Mouse (Mus musculus): ENCODE results near the gene Ttc38. TPM values are rescaled to one million over a fixed set of nuclear protein-coding genes. Genes with fewer than 3 reads are reported as not detected.

Ttc38 gene
- polyA plus RNA-seq, 1 experiment from 2014 or later = 6.2 TPM

DNA sequence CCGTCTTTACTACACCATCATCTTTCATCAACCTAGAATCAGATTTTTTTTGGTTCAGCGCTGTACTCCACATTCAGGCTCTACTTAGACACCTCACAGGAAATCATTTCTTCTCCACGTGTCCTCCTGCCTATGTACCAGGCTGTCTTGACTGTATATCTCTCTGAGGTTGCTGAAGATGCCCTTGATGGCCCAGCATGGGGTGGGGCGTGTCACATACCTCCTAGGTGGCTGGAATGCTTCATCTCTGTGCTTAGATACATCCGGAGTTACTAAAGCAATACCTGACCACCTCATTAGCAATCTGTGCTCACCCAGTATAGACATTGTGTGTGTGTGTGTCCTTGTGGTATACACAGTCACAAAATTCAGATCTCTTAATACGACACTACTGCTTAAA is 36.6 kb upstream of the Ttc38 start:
- H3K9ac ChIP-seq (ENCODE audit: low read length) = no peak overlapping the region
- H3K27me3 ChIP-seq (ENCODE audit: control insufficient read depth, insufficient read depth, low read length) = no peaks in the 10 kb centered on the region
- H3K4me1 ChIP-seq (ENCODE audit: control insufficient read depth, insufficient read depth, low read length) = peaks cover 7% of the 10 kb centered on the region
- no peaks in the 10 kb centered on the region for H3K9me3 ChIP-seq (replicated peaks; ENCODE audit: control insufficient read depth, low read length)
- no peak overlapping the region for H3K4me2 ChIP-seq (ENCODE audit: low read depth, low read length)
- ATAC-seq (replicated peaks; ENCODE audit: extremely low read depth, insufficient read depth, low FRiP score) = no peak
- peaks cover 26% of the 10 kb centered on the region for H3K36me3 ChIP-seq (ENCODE audit: control insufficient read depth, insufficient read depth)
- H3K27ac ChIP-seq (ENCODE audit: low read length) = no peak overlapping the region
- WGBS = 71% methylated on average over 6 of the region's 6 CpGs
- no peak overlapping the region for H3K4me3 ChIP-seq (ENCODE audit: low read length)

- no peaks in the 10 kb centered on the region for H3K27me3 ChIP-seq (ENCODE audit: control insufficient read depth, insufficient read depth, low read length)
- peaks cover 20% of the 10 kb centered on the region for H3K36me3 ChIP-seq (ENCODE audit: control insufficient read depth, insufficient read depth)
- H3K9ac ChIP-seq (ENCODE audit: low read length) = no peak overlapping the region
- ATAC-seq (replicated peaks; ENCODE audit: extremely low read depth, insufficient read depth, low FRiP score) = peak; percentile 32; the same call in 1 of the 2 replicates
- H3K4me2 ChIP-seq (ENCODE audit: low read depth, low read length) = no peak overlapping the region
- H3K4me3 ChIP-seq (ENCODE audit: low read length) = no peak overlapping the region
- 69% methylated on average over 8 of the region's 8 CpGs for WGBS
- H3K4me1 ChIP-seq (ENCODE audit: control insufficient read depth, insufficient read depth, low read length) = peaks cover 7% of the 10 kb centered on the region
- H3K9me3 ChIP-seq (replicated peaks; ENCODE audit: control insufficient read depth, low read length) = no peaks in the 10 kb centered on the region
- peak overlapping the region; percentile 34 for H3K27ac ChIP-seq (ENCODE audit: low read length)
Observed at GRCm38 (mm10) chr15:85798676-85799075, 33.4 kb upstream of the Ttc38 start.

DNA sequence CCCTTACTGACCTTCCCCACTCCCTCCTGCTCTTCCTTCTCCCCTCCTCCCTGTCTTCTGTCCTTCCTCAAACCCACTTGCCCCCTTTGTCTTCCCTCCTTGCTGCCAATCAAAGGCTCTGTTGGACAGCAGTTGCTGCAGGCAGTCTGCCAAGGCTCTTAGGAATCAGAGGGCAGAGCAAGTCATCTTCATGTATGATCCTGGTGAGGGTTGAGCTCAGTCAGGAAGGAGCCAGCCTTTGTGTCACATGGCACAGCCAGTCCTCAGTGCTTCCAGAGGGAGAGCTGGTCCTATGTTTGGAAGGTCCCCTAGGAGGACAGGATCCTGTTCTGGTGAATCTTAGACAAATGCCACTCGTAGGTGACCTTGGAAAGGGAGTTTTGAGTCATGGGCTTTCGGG is 29.2 kb upstream of the Ttc38 start:
- Histone ChIP-seq H3K27me3 (ENCODE audit: control insufficient read depth, insufficient read depth, low read length) (no peaks in the 10 kb centered on the region), H3K4me1 (ENCODE audit: control insufficient read depth, insufficient read depth, low read length) (peaks cover 7% of the 10 kb centered on the region), H3K9ac (ENCODE audit: low read length) (no peak overlapping the region), H3K27ac (ENCODE audit: low read length) (peak overlapping the region; percentile 69), H3K36me3 (ENCODE audit: control insufficient read depth, insufficient read depth) (peaks cover 11% of the 10 kb centered on the region; the same call in 1 of the 2 replicates), H3K4me3 (ENCODE audit: low read length) (no peak overlapping the region), H3K9me3 (replicated peaks; ENCODE audit: control insufficient read depth, low read length) (no peaks in the 10 kb centered on the region), H3K4me2 (ENCODE audit: low read depth, low read length) (no peak overlapping the region)
- ATAC-seq (replicated peaks; ENCODE audit: extremely low read depth, insufficient read depth, low FRiP score) = 0 out of 2 replicates have a peak, but pooled peaks have one; percentile 38
- WGBS = 75% methylated on average over 2 of the region's 2 CpGs

DNA sequence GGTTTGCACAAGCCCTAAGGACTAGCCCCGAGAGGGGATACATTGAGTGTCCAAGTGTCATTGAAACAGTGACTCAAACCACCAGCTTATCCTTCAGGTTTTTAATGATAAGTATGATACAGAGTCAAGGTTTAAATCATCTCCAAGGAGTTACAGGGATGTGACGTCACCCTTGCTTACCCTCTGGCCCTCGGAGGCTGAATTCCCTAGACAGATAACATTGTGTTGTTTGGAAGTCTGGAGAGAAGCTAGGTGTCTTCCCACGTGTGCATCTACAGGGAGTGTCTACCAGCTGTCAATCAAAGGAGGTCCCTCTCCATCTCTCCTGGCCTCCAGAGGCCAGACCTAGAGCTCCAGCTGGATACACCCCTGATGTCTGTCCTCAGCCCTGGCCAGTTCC is 25.2 kb upstream of the Ttc38 start:
- Histone ChIP-seq H3K9ac (ENCODE audit: low read length) (no peak overlapping the region), H3K27ac (ENCODE audit: low read length) (no peak overlapping the region), H3K36me3 (ENCODE audit: control insufficient read depth, insufficient read depth) (peaks cover 3% of the 10 kb centered on the region; the same call in 1 of the 2 replicates), H3K27me3 (ENCODE audit: control insufficient read depth, insufficient read depth, low read length) (no peaks in the 10 kb centered on the region), H3K4me1 (ENCODE audit: control insufficient read depth, insufficient read depth, low read length) (peaks cover 22% of the 10 kb centered on the region), H3K4me2 (ENCODE audit: low read depth, low read length) (no peak overlapping the region), H3K4me3 (ENCODE audit: low read length) (no peak overlapping the region), H3K9me3 (replicated peaks; ENCODE audit: control insufficient read depth, low read length) (no peaks in the 10 kb centered on the region)
- 61% methylated on average over 4 of the region's 4 CpGs for WGBS
- no peak for ATAC-seq (replicated peaks; ENCODE audit: extremely low read depth, insufficient read depth, low FRiP score)

DNA sequence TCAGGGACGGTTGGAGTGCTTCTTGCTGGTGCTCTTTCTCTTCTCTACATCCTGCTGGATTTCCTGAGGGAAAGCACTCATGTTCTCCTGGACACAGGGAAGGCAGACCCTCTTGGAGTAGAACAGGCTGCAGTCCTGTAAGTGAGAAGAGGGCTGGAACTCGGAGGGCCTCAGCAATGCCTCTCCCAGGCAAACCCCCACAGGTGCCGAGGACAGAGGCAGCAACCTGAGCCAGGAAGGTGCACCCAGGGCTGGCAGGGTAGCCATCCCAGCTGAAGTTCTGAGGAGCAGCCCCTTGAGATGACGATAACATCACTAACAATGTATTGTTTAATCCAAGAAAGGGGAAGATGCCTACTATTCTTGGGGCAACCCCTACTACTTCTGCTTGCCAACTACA is 24.7 kb upstream of the Ttc38 start:
- Histone ChIP-seq H3K4me3 (ENCODE audit: low read length) (no peak overlapping the region), H3K36me3 (ENCODE audit: control insufficient read depth, insufficient read depth) (peaks cover 3% of the 10 kb centered on the region; the same call in 1 of the 2 replicates), H3K27ac (ENCODE audit: low read length) (no peak overlapping the region), H3K4me1 (ENCODE audit: control insufficient read depth, insufficient read depth, low read length) (peaks cover 26% of the 10 kb centered on the region), H3K9ac (ENCODE audit: low read length) (no peak overlapping the region), H3K9me3 (replicated peaks; ENCODE audit: control insufficient read depth, low read length) (no peaks in the 10 kb centered on the region), H3K4me2 (ENCODE audit: low read depth, low read length) (no peak overlapping the region), H3K27me3 (ENCODE audit: control insufficient read depth, insufficient read depth, low read length) (no peaks in the 10 kb centered on the region)
- no peak for ATAC-seq (replicated peaks; ENCODE audit: extremely low read depth, insufficient read depth, low FRiP score)
- WGBS = 80% methylated on average over 4 of the region's 4 CpGs

DNA sequence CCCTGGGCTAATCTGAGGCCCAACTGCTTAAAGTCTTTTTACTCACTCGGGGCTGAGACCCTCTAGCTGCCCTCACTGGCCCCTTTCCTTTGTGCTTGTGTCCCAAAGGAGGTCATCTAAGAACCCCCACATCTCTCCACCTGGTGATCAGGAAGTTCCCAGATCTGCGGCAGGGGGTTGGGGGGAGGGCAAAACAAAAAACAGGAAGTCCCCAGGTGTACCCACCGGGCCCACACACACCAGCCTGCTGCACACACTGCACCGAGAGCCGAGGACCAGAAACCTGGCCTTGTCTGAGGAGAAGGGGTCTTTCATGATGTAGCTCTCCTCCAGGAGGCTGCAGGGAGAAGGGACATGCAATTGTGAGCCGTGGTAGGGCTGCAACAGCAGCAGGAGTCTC is 24.1 kb upstream of the Ttc38 start:
- no peaks in the 10 kb centered on the region for H3K9me3 ChIP-seq (replicated peaks; ENCODE audit: control insufficient read depth, low read length)
- ATAC-seq (replicated peaks; ENCODE audit: extremely low read depth, insufficient read depth, low FRiP score) = no peak
- peaks cover 23% of the 10 kb centered on the region for H3K4me1 ChIP-seq (ENCODE audit: control insufficient read depth, insufficient read depth, low read length)
- H3K27ac ChIP-seq (ENCODE audit: low read length) = peak overlapping the region; percentile 9; the same call in 1 of the 2 replicates
- H3K9ac ChIP-seq (ENCODE audit: low read length) = 0 out of 2 replicates have a peak overlapping the region, but pooled peaks have one; percentile 3
- H3K27me3 ChIP-seq (ENCODE audit: control insufficient read depth, insufficient read depth, low read length) = no peaks in the 10 kb centered on the region
- 76% methylated on average over 6 of the region's 6 CpGs for WGBS
- no peak overlapping the region for H3K4me3 ChIP-seq (ENCODE audit: low read length)
- H3K36me3 ChIP-seq (ENCODE audit: control insufficient read depth, insufficient read depth) = peaks cover 3% of the 10 kb centered on the region; the same call in 1 of the 2 replicates
- no peak overlapping the region for H3K4me2 ChIP-seq (ENCODE audit: low read depth, low read length)

DNA sequence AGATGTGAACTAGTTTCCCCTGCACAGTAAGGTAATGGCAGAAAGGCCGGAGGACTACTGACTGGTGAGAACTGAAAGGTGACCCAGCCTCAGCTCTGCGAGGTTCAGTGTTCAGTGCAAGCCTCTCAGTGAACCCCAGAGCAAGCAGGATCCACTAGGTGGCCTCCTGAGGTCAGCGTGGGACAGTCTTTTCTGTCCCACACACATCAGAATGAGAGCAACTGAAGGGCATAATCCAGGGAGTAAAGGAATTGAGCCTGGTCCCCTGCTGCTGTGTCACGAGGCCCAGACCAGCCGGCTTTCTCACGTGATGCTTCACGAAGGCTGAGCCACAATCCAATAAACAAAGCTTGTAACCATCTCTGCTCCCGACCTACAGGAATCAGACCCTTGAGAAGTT is 23.7 kb upstream of the Ttc38 start:
- Histone ChIP-seq H3K27ac (ENCODE audit: low read length) (peak overlapping the region; percentile 9; the same call in 1 of the 2 replicates), H3K9me3 (replicated peaks; ENCODE audit: control insufficient read depth, low read length) (no peaks in the 10 kb centered on the region), H3K4me2 (ENCODE audit: low read depth, low read length) (no peak overlapping the region), H3K9ac (ENCODE audit: low read length) (0 out of 2 replicates have a peak overlapping the region, but pooled peaks have one; percentile 3), H3K27me3 (ENCODE audit: control insufficient read depth, insufficient read depth, low read length) (no peaks in the 10 kb centered on the region), H3K4me3 (ENCODE audit: low read length) (no peak overlapping the region), H3K4me1 (ENCODE audit: control insufficient read depth, insufficient read depth, low read length) (peaks cover 19% of the 10 kb centered on the region), H3K36me3 (ENCODE audit: control insufficient read depth, insufficient read depth) (peaks cover 3% of the 10 kb centered on the region; the same call in 1 of the 2 replicates)
- no peak for ATAC-seq (replicated peaks; ENCODE audit: extremely low read depth, insufficient read depth, low FRiP score)
- WGBS = 62% methylated on average over 8 of the region's 8 CpGs

DNA sequence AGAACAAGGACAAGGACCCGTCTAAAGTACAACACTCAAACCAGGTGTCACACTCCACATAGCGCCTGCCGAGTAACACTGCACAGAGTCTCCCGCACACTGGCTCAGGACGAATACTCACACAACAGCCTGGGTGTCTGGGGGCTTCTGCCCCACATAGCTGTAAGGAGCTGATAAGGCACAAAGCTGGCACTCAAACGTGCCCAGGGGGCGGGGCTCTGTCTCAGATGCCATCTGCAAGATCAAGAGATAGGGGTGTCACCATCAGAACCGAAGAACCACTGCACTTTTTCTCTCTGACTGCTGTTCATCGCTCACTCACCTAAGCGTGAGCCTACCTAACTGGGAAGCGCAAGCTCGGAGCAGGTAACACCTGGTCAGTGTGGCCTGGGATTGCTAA is 23.0 kb upstream of the Ttc38 start:
- Histone ChIP-seq H3K27ac (ENCODE audit: low read length) (no peak overlapping the region), H3K36me3 (ENCODE audit: control insufficient read depth, insufficient read depth) (peaks cover 3% of the 10 kb centered on the region; the same call in 1 of the 2 replicates), H3K9me3 (replicated peaks; ENCODE audit: control insufficient read depth, low read length) (no peaks in the 10 kb centered on the region), H3K9ac (ENCODE audit: low read length) (no peak overlapping the region), H3K4me2 (ENCODE audit: low read depth, low read length) (no peak overlapping the region), H3K4me3 (ENCODE audit: low read length) (no peak overlapping the region), H3K27me3 (ENCODE audit: control insufficient read depth, insufficient read depth, low read length) (no peaks in the 10 kb centered on the region), H3K4me1 (ENCODE audit: control insufficient read depth, insufficient read depth, low read length) (peaks cover 19% of the 10 kb centered on the region)
- 83% methylated on average over 12 of the region's 12 CpGs for WGBS
- ATAC-seq (replicated peaks; ENCODE audit: extremely low read depth, insufficient read depth, low FRiP score) = no peak

GRCm38 (mm10) chr15:85810462-85810805 is 21.7 kb upstream of the Ttc38 start:
- 0 out of 2 replicates have a peak, but pooled peaks cover under 1% of the 10 kb centered on the region for H3K9me3 ChIP-seq (replicated peaks; ENCODE audit: control insufficient read depth, low read length)
- peak overlapping the region; percentile 94 for H3K9ac ChIP-seq (ENCODE audit: low read length)
- H3K4me2 ChIP-seq (ENCODE audit: low read depth, low read length) = peak overlapping the region; percentile 76
- whole genome bisulfite sequencing = 36% methylated on average over 5 of the region's 5 CpGs
- H3K27ac ChIP-seq (ENCODE audit: low read length) = peak overlapping the region; percentile 100
- H3K27me3 ChIP-seq (ENCODE audit: control insufficient read depth, insufficient read depth, low read length) = no peaks in the 10 kb centered on the region
- H3K4me3 ChIP-seq (ENCODE audit: low read length) = peak overlapping the region; percentile 85
- H3K4me1 ChIP-seq (ENCODE audit: control insufficient read depth, insufficient read depth, low read length) = peaks cover 19% of the 10 kb centered on the region
- ATAC-seq (replicated peaks; ENCODE audit: extremely low read depth, insufficient read depth, low FRiP score) = peak; percentile 15; the same call in 1 of the 2 replicates
- H3K36me3 ChIP-seq (ENCODE audit: control insufficient read depth, insufficient read depth) = peaks cover 3% of the 10 kb centered on the region; the same call in 1 of the 2 replicates

All from heart, embryonic 16.5 days (tissue).